Comparison of ENCODE assay signal across 9 mouse cellular contexts in the genomic region with DNA sequence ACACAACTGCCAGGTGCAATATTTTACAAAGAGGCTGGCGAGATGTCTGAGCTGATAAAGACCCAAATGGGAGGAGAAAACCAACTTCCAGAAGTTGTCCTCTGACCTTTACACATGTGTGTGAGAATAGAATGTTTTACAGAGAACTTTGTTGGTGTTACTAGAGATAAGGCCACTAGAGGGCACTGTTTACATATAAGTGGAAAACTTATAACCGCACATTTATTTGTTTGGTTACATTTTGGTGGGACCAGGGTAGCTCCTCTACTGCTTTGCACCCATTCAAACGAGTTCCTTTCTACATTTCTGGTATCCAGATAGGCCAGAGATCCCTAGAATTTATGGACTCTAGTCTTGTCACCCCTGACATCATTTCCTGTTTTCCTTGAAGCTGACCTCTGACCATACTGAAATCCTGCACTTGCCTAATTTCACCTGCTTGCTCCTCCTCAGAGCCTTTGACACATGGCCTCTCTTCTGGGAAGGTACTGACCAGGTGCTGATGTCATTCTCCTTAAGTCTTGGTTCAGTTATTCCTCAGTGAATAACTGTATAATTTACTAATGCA. TPM values are rescaled to one million over a fixed set of nuclear protein-coding genes. Genes with fewer than 3 reads are reported as not detected.
DNase-seq lines count a peak whose midpoint lies in the region; ATAC-seq and TF ChIP-seq lines count a peak whose summit lies in the region.
"Had no signal": no experiment of that assay in that cellular context is flagged by ENCODE, and none has a peak within 500 bp of the region (broad histone marks: within the 10 kb centered on the region; RNA-seq: fewer than 3 reads in every experiment).

No protein-coding gene starts in this region.

- 0 out of 2 replicates have a peak, but pooled peaks cover 7% of the 10 kb centered on the region for H3K4me1 ChIP-seq in heart, postnatal 0 days (ENCODE audit: control insufficient read depth, insufficient read depth)
- H3K4me1 ChIP-seq in neural tube, embryonic 11.5 days (ENCODE audit: control insufficient read depth, insufficient read depth, low read length) = 0 out of 2 replicates have a peak, but pooled peaks cover 3% of the 10 kb centered on the region
- peaks cover 13% of the 10 kb centered on the region for H3K4me1 ChIP-seq in neural tube, embryonic 15.5 days
- peaks cover 6% of the 10 kb centered on the region; the same call in 1 of the 2 replicates for H3K4me1 ChIP-seq in brown adipose tissue, adult 24 weeks (ENCODE audit: control insufficient read depth, insufficient read depth, insufficient read length, low read length)
- peaks cover 7% of the 10 kb centered on the region for H3K4me1 ChIP-seq in intestine, embryonic 15.5 days (replicated peaks)

- no peak overlapping the region for H3K4me3 ChIP-seq in heart, postnatal 0 days (ENCODE audit: low read depth, low read length)
- no peak overlapping the region for H3K4me3 ChIP-seq in neural tube, embryonic 11.5 days (ENCODE audit: low read depth, low read length)
- no peak overlapping the region for H3K4me3 ChIP-seq in neural tube, embryonic 15.5 days (replicated peaks)
- no peak overlapping the region for H3K4me3 ChIP-seq in brown adipose tissue, adult 24 weeks (ENCODE audit: insufficient read depth, low read depth, low read length)
- no peak overlapping the region for H3K4me3 ChIP-seq in intestine, embryonic 15.5 days (replicated peaks)
- H3K4me3 ChIP-seq: limb, embryonic 15.5 days had no signal

- H3K4me2 ChIP-seq in heart, postnatal 0 days (ENCODE audit: low read depth, low read length) = no peak overlapping the region
- H3K4me2 ChIP-seq in neural tube, embryonic 11.5 days (ENCODE audit: low read depth) = no peak overlapping the region
- H3K4me2 ChIP-seq in neural tube, embryonic 15.5 days = no peak overlapping the region
- H3K4me2 ChIP-seq in intestine, embryonic 15.5 days (replicated peaks) = no peak overlapping the region
- H3K4me2 ChIP-seq: limb, embryonic 15.5 days had no signal

- H3K36me3 ChIP-seq in heart, postnatal 0 days (replicated peaks; ENCODE audit: control insufficient read depth, insufficient read depth, low read length) = no peaks in the 10 kb centered on the region
- no peaks in the 10 kb centered on the region for H3K36me3 ChIP-seq in neural tube, embryonic 11.5 days (ENCODE audit: control insufficient read depth, insufficient read depth, low read length)
- H3K36me3 ChIP-seq in neural tube, embryonic 15.5 days = no peaks in the 10 kb centered on the region
- H3K36me3 ChIP-seq in intestine, embryonic 15.5 days = no peaks in the 10 kb centered on the region
- H3K36me3 ChIP-seq: limb, embryonic 15.5 days had no signal

- H3K9me3 ChIP-seq in heart, postnatal 0 days (replicated peaks; ENCODE audit: control insufficient read depth, low read length) = no peaks in the 10 kb centered on the region
- no peaks in the 10 kb centered on the region for H3K9me3 ChIP-seq in neural tube, embryonic 11.5 days (ENCODE audit: control insufficient read depth, low read length)
- no peaks in the 10 kb centered on the region for H3K9me3 ChIP-seq in neural tube, embryonic 15.5 days (replicated peaks)
- H3K9me3 ChIP-seq in intestine, embryonic 15.5 days = no peaks in the 10 kb centered on the region
- H3K9me3 ChIP-seq: limb, embryonic 15.5 days had no signal

- peak; percentile 69 for TF ChIP-seq CTCF in heart, postnatal 0 days (IDR thresholded peaks at IDR 0.05; ENCODE audit: low read depth)

- peak; percentile 81 for DNase-seq in heart, postnatal 0 days (ENCODE audit: low spot score)
- no peak for DNase-seq in heart, postnatal 4 days
- peak; percentile 24 for DNase-seq in neural tube, embryonic 11.5 days (ENCODE audit: low spot score)
- DNase-seq in spleen, postnatal 4 days (ENCODE audit: low spot score in 2 of 2) = no peak

- no peaks in the 10 kb centered on the region for H3K27me3 ChIP-seq in heart, postnatal 0 days (ENCODE audit: control insufficient read depth, insufficient read depth, low read length)
- H3K27me3 ChIP-seq in neural tube, embryonic 11.5 days (ENCODE audit: control insufficient read depth, insufficient read depth, low read length) = no peaks in the 10 kb centered on the region
- H3K27me3 ChIP-seq in neural tube, embryonic 15.5 days (replicated peaks) = no peaks in the 10 kb centered on the region
- no peaks in the 10 kb centered on the region for H3K27me3 ChIP-seq in intestine, embryonic 15.5 days (replicated peaks)

- 0% methylated on average over 3 of the region's 3 CpGs for WGBS in heart, postnatal 0 days
- WGBS in neural tube, embryonic 11.5 days = 3% methylated on average over 3 of the region's 3 CpGs
- WGBS in neural tube, embryonic 15.5 days = 2% methylated on average over 3 of the region's 3 CpGs
- 0% methylated on average over 3 of the region's 3 CpGs for WGBS in intestine, embryonic 15.5 days

- ATAC-seq in heart, postnatal 0 days (ENCODE audit: insufficient read depth, low read depth) = no peak
- ATAC-seq in neural tube, embryonic 11.5 days (ENCODE audit: insufficient read depth, low FRiP score, low TSS enrichment) = no peak
- ATAC-seq in neural tube, embryonic 15.5 days (ENCODE audit: low FRiP score) = no peak
- ATAC-seq in megakaryocyte, adult 5-6 weeks (ENCODE audit: poor library complexity, severe bottlenecking) = peak; percentile 43
- ATAC-seq in intestine, embryonic 15.5 days = no peak

- TF ChIP-seq EP300 in heart, postnatal 0 days (IDR thresholded peaks at IDR 0.05; ENCODE audit: low read depth) = no peak

- H3K27ac ChIP-seq in heart, postnatal 0 days (ENCODE audit: low read depth) = no peak overlapping the region
- no peak overlapping the region for H3K27ac ChIP-seq in neural tube, embryonic 11.5 days (ENCODE audit: low read depth, low read length)
- H3K27ac ChIP-seq in neural tube, embryonic 15.5 days (replicated peaks) = no peak overlapping the region
- H3K27ac ChIP-seq in brown adipose tissue, adult 24 weeks (replicated peaks; ENCODE audit: low read depth, low read length) = peak overlapping the region; percentile 61; the same call in 1 of the 2 replicates
- no peak overlapping the region for H3K27ac ChIP-seq in intestine, embryonic 15.5 days
- H3K27ac ChIP-seq: limb, embryonic 15.5 days had no signal

- no peak overlapping the region for H3K9ac ChIP-seq in heart, postnatal 0 days (replicated peaks; ENCODE audit: low read depth, low read length)
- no peak overlapping the region for H3K9ac ChIP-seq in neural tube, embryonic 11.5 days (ENCODE audit: low read length)
- H3K9ac ChIP-seq in neural tube, embryonic 15.5 days (replicated peaks) = no peak overlapping the region
- no peak overlapping the region for H3K9ac ChIP-seq in intestine, embryonic 15.5 days
- H3K9ac ChIP-seq: limb, embryonic 15.5 days had no signal

RNA-seq across cellular contexts. Expression of gene Aaed1, which starts 3.1 kb away (rescaled TPM):
- 68.1 and 76.6 TPM in 2 replicates for total RNA-seq in heart, postnatal 0 days (2014; rRNA removed; ENCODE audit: low replicate concordance)
- 67.0 and 71.4 TPM in 2 replicates for polyA plus RNA-seq in heart, postnatal 0 days (2015; fragmentation: Nextera tagmentation; extraction: Ambion mirVana)
- total RNA-seq in heart, postnatal 4 days (2021) = 10 to 100 TPM; 54.7 to 57.2 TPM
- polyA plus RNA-seq in neural tube, embryonic 11.5 days (2014; fragmentation: Nextera tagmentation; extraction: Ambion mirVana) = 20.0 and 22.9 TPM in 2 replicates
- polyA plus RNA-seq in neural tube, embryonic 15.5 days (2015; fragmentation: Nextera tagmentation; extraction: Ambion mirVana) = 17.4 and 24.5 TPM in 2 replicates
- polyA plus RNA-seq in brown adipose tissue, adult 24 weeks (2012; ENCODE audit: insufficient read depth, insufficient read length, missing spikeins) = 58.9 and 62.9 TPM in 2 replicates
- total RNA-seq in megakaryocyte, adult 5-6 weeks (2015) = 38.0 and 44.8 TPM in 2 replicates
- total RNA-seq in megakaryocyte, adult 5-6 weeks (2017) = 63.4 and 67.7 TPM in 2 replicates
- 41.3 and 42.4 TPM in 2 replicates for polyA plus RNA-seq in intestine, embryonic 15.5 days (2015; fragmentation: Nextera tagmentation; extraction: Ambion mirVana)

RNA-seq across cellular contexts. Expression of gene Cdc14b, which starts 40.5 kb away (rescaled TPM):
- total RNA-seq in heart, postnatal 0 days (2014; rRNA removed; ENCODE audit: low replicate concordance) = 5.6 and 12.3 TPM in 2 replicates
- 7.6 and 11.6 TPM in 2 replicates for polyA plus RNA-seq in heart, postnatal 0 days (2015; fragmentation: Nextera tagmentation; extraction: Ambion mirVana)
- total RNA-seq in heart, postnatal 4 days (2021) = 10 to 100 TPM; 10.8 to 11.4 TPM
- polyA plus RNA-seq in neural tube, embryonic 11.5 days (2014; fragmentation: Nextera tagmentation; extraction: Ambion mirVana) = 13.4 and 16.0 TPM in 2 replicates
- polyA plus RNA-seq in neural tube, embryonic 15.5 days (2015; fragmentation: Nextera tagmentation; extraction: Ambion mirVana) = 2.8 and 6.1 TPM in 2 replicates
- 3.1 and 6.9 TPM in 2 replicates for polyA plus RNA-seq in brown adipose tissue, adult 24 weeks (2012; ENCODE audit: insufficient read depth, insufficient read length, missing spikeins)
- 5.0 and 5.1 TPM in 2 replicates for total RNA-seq in megakaryocyte, adult 5-6 weeks (2015)
- total RNA-seq in megakaryocyte, adult 5-6 weeks (2017) = 3.7 and 5.1 TPM in 2 replicates
- 17.5 and 19.7 TPM in 2 replicates for polyA plus RNA-seq in intestine, embryonic 15.5 days (2015; fragmentation: Nextera tagmentation; extraction: Ambion mirVana)

RNA-seq across cellular contexts. Expression of gene Ctsl, which starts 55.1 kb away (rescaled TPM):
- 125 and 153 TPM in 2 replicates for total RNA-seq in heart, postnatal 0 days (2014; rRNA removed; ENCODE audit: low replicate concordance)
- polyA plus RNA-seq in heart, postnatal 0 days (2015; fragmentation: Nextera tagmentation; extraction: Ambion mirVana) = 227 and 232 TPM in 2 replicates
- total RNA-seq in heart, postnatal 4 days (2021) = 100 to 1,000 TPM; 206 to 217 TPM
- 148 and 169 TPM in 2 replicates for polyA plus RNA-seq in neural tube, embryonic 11.5 days (2014; fragmentation: Nextera tagmentation; extraction: Ambion mirVana)
- polyA plus RNA-seq in neural tube, embryonic 15.5 days (2015; fragmentation: Nextera tagmentation; extraction: Ambion mirVana) = 168 and 392 TPM in 2 replicates
- 155 and 172 TPM in 2 replicates for polyA plus RNA-seq in brown adipose tissue, adult 24 weeks (2012; ENCODE audit: insufficient read depth, insufficient read length, missing spikeins)
- total RNA-seq in megakaryocyte, adult 5-6 weeks (2015) = 44.5 and 56.8 TPM in 2 replicates
- 50.3 and 57.5 TPM in 2 replicates for total RNA-seq in megakaryocyte, adult 5-6 weeks (2017)
- polyA plus RNA-seq in intestine, embryonic 15.5 days (2015; fragmentation: Nextera tagmentation; extraction: Ambion mirVana) = 195 and 213 TPM in 2 replicates

Comparison
In these comparisons a context has a peak if more than half of its experiments do, and no peak if none do; other contexts are left out.
1. DNase-seq: peak in heart, postnatal 0 days (single experiment) and neural tube, embryonic 11.5 days (single experiment); none in heart, postnatal 4 days (single experiment) and spleen, postnatal 4 days (0 of 2).